Mouse (Mus musculus) adrenal gland, postnatal 4 days (tissue): ENCODE results near the gene Cda. TPM values are rescaled to one million over a fixed set of nuclear protein-coding genes. Genes with fewer than 3 reads are reported as not detected.

ENCODE experiments used
- DNase-seq, 2 experiments: peaks; one replicate each; pipeline ENCODE4 v3.0.0; 2021 to 2022; ENCODE audit warnings: low spot score in 2 of 2, mixed read lengths in 2 of 2
- microRNA-seq: library from miRNA; unstranded; fragments of <30 nt; microRNA quantifications from one replicate; pipeline ENCODE4 v1.2.0, GENCODE M21; 2021
- total RNA-seq, 2 experiments: library from RNA; stranded (reverse); gene quantifications; 2 replicates each; pipeline ENCODE4 v1.2.3; 2021

Gene Cda
- total RNA-seq, 2 experiments from 2014 or later: 15.7 to 22.9 TPM

GRCm38 (mm10) chr4:138311595-138311994 lies 56.2 kb downstream of the Cda start:
- no peak for DNase-seq

DNA sequence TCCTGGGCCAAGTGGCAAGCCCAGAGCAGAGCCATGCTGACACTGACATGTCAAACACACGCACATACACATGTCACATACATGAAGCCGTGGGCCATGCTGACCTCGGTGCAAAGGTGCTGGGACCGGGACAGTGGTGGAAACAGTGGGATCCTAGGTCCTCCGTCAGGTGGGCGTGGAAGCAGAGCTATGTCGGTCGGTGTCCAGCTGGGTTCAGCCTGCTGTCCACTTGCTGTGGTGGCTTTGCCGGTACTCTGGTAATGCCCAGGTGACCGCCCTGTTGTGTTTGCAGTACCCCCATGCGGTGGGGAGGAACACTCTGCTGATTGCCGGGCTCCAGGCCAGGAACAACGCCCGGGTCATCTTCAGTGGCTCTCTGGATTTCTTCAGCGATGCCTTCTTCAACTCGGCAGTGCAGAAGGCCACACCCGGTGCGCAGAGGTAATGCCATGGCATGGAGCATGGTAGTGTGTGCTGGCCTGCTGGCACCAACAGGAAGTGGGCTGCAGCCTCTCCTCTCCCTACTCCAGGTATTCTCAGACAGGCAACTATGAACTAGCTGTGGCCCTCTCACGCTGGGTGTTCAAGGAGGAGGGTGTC lies 57.4 kb downstream of the Cda start:
- no peak for DNase-seq

DNA sequence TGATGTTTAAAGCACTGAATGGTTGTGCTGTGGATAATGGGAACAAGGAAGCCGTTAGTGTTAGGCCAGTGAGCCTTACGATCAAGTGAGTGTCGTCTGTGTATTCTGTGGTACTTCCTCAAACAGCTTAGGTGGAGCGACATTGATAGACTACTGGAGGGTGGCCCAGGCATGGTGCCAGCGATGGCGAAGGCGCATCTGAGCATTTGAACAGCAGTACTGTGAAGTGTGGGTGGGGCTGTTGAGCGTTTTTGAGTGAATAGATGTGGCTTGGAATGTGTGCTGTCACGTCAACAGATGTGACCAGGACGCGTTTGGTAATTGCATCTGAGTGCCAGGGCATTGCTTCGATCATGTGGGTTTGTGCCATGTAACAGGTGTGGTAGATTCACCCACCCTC lies 60.1 kb downstream of the Cda start:
- no peak for DNase-seq

- no peak for DNase-seq
These were observed 60.8 kb downstream of the Cda start for GRCm38 (mm10) chr4:138307025-138307424.

- peak; percentile 86 to 94 for DNase-seq
These were observed 63.3 kb downstream of the Cda start, which contains the start of gene Ddost for GRCm38 (mm10) chr4:138304340-138305104. Gene Ddost, plus strand, starts transcription at chr4:138304730.

GRCm38 (mm10) chr4:138303742-138304141 lies 64.0 kb downstream of the Cda start:
- no peak for DNase-seq

DNA sequence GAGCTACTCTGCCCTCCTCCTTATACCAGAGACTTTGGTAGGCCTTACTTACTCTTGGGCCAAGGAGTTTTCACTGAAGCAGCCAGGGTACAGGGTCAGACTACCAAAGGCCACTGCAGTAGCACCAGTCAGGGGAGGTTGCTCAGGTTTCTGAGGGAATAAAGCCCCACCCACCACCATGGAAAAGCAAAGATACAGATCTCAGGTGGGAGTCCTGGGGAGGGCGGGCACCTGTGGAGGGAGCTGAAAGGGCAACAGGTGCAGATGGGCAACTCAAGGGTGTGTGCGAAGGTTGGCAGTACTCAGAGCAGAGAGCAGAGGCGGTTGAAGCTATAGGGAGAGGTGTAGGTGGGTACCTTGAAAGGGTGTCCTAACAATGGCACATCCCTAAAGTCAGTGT lies 64.8 kb downstream of the Cda start:
- DNase-seq: no peak

DNA sequence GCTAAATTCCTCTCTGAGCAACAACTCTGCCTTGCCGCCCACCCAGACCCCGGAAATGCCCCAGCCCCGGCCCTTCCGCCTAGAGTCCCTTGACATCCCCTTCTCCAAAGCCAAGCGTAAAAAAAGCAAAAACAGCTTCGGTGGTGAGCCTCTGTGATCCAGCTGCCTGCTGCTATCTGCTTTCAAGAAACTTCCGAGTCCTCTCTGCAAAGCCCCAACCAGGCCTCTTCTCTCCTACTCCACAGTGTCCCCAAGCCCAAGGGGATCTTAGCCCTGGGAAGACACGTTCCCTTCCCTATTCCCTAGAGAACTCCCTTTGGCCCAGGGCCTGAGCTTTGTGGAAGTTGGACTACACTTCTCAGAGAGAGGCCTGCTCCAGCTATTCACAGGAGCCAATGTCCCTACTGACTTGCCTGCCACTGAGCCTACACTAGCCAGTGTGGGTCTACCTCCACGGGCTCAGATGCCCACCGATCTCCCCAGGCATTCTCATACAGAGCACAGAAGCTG lies 66.5 kb downstream of the Cda start:
- no peak for DNase-seq

GRCm38 (mm10) chr4:138293949-138294550 lies 73.7 kb downstream of the Cda start:
- DNase-seq: no peak

DNA sequence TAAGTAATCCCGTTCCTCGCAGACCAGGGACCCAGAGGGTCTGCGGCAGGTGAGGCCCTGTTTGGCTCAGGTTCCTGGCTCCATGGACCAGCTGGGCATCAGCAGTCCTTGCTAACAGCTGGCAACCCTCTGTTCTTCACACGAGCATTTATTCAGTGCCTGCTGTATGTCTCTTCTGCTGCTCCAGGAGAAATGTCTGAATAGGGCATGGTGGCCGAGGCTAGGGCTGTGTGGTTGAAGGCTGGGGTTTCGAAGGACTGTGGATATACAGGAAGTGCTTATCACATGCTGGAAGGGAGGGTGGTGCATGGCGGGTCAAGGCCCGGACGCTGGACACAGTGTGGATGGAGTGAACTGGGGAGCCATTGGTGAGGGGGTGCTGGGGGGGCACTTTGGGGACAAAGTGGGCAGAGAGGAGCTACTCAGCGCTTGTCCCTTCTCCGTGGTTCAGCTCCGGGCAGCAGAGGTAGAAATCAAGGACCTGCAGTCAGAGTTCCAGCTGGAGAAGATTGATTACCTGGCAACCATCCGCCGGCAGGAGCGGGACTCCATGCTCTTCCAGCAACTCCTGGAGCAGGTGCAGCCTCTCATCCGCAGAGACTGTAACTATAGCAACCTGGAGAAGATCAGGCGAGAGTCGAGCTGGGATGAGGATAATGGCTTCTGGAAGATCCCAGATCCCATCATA lies 74.4 kb downstream of the Cda start:
- no peak for DNase-seq

DNA sequence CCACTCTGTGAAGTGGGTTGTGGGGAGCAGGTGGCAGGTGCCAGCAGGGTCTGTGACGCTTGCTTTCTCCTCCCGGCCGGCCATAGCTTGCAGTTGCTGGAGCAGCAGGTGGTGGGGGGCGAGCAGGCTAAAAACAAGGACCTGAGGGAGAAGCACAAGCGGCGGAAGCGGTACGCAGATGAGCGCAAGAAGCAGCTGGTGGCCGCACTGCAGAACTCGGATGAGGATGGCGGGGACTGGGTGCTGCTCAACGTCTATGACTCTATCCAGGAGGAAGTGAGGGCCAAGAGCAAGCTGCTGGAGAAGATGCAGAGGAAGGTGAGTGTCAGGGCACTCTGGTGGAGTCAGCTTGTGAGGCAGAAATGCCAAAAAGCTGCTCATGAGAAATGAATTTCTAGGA lies 75.8 kb downstream of the Cda start:
- no peak for DNase-seq

DNA sequence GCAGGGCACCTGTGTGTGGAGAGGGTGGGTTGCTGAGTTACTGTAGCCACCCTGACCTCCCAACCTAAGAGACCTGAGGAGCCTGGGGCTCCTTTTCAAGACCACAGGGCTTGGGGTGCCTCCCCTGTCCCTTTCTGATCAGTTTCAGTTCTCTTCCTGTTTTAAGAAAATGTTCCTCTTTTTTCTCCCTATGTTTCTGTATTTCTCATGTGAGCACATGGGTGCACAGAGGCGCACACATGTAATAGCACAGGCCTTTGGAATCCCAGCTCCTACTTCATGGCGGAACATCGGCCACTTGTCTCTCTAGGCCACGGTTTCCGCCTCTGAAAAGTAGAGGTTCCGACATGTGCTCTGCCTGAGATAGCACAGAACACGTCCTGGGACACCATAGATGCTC lies 79.1 kb downstream of the Cda start:
- DNase-seq: no peak

Small RNA genes within 50 kb of the gene (microRNA-seq; reads per million reads assigned to microRNA genes)
- gene Gm27646 (not detected), gene Mir7019 (2.6 reads per million, percentile 2 among the genes with 10 or more reads in this experiment)

Other genes with a start within 250 kb of the Cda start
- gene Hp1bp3, start 151.7 kb downstream of the Cda start, total RNA-seq: 100 to 1,000 TPM; 212 to 217 TPM
- gene Sh2d5, start 117.6 kb downstream of the Cda start, total RNA-seq: 1 to 10 TPM; 3.7 to 4.5 TPM
- gene Kif17, start 117.6 kb downstream of the Cda start, total RNA-seq: 1 to 10 TPM; 5.6 to 6.7 TPM
- gene Ddost, start 63.3 kb downstream of the Cda start, total RNA-seq: 100 to 1,000 TPM; 165 to 169 TPM
- gene Pink1, start 41.7 kb downstream of the Cda start, total RNA-seq: 100 to 1,000 TPM; 153 to 158 TPM
- gene Fam43b, start 28.5 kb upstream of the Cda start, total RNA-seq: 1 to 10 TPM; 2.2 to 3.2 TPM
- gene Mul1, start 66.7 kb upstream of the Cda start, total RNA-seq: 10 to 100 TPM; 46.4 to 51.4 TPM
- 10 to 100 TPM; 32.9 to 36.4 TPM for gene Camk2n1, start 86.3 kb upstream of the Cda start, total RNA-seq